Mouse (Mus musculus) erythroblast, embryonic 14.5 days (primary cell): Measurements from ENCODE around the gene Krt16. TPM values are rescaled to one million over a fixed set of nuclear protein-coding genes. Genes with fewer than 3 reads are reported as not detected.

Experiments
- H3K27me3 ChIP-seq: 2 replicates; pipeline ENCODE4 v1.6.1; 2012; ENCODE audit warnings: inconsistent platforms; ENCODE audit not compliant: control insufficient read depth
- H3K36me3 ChIP-seq: 2 replicates; pipeline ENCODE4 v1.6.1; 2012; ENCODE audit warnings: mild to moderate bottlenecking, inconsistent platforms; ENCODE audit not compliant: control insufficient read depth
- H3K4me1 ChIP-seq: 2 replicates; pipeline ENCODE4 v1.6.1; 2012; ENCODE audit warnings: inconsistent platforms; ENCODE audit not compliant: control insufficient read depth
- H3K4me3 ChIP-seq: replicated peaks from 2 replicates; pipeline ENCODE3; 2012; ENCODE audit warnings: moderate library complexity, mild to moderate bottlenecking, inconsistent platforms
- H3K9me3 ChIP-seq: 2 replicates; pipeline ENCODE4 v1.6.1; 2012; ENCODE audit warnings: low read length, inconsistent platforms, mixed read lengths; ENCODE audit not compliant: control insufficient read depth
- GATA1 ChIP-seq: IDR thresholded peaks from 2 replicates; pipeline ENCODE4 v1.6.1; 2012; ENCODE audit warnings: low read length, inconsistent platforms, mixed read lengths
- TAL1 ChIP-seq: IDR thresholded peaks from 3 replicates; pipeline ENCODE4 v1.6.1; 2012; ENCODE audit warnings: low read length, inconsistent platforms, mixed read lengths
- polyA plus RNA-seq: library from polyadenylated mRNA; stranded (reverse); fragments of >175 nt; gene quantifications from 2 replicates; pipeline ENCODE4 v1.2.3, GENCODE M21; 2012

Krt16 gene
- polyA plus RNA-seq, 1 experiment: not detected

- TF ChIP-seq TAL1: no peak
- no peak for TF ChIP-seq GATA1
- H3K9me3 ChIP-seq: no peaks in the 10 kb centered on the region
- H3K27me3 ChIP-seq: no peaks in the 10 kb centered on the region
- no peaks in the 10 kb centered on the region for H3K4me1 ChIP-seq
- H3K36me3 ChIP-seq: no peaks in the 10 kb centered on the region
- no peak overlapping the region for H3K4me3 ChIP-seq
These were observed 40.2 kb downstream of the Krt16 start for GRCm38 (mm10) chr11:100208542-100208941.

GRCm38 (mm10) chr11:100207498-100207897 lies 41.2 kb downstream of the Krt16 start, which contains the start of gene Krt14:
TSS of gene Krt14 (minus strand) at chr11:100207548.
- Histone ChIP-seq H3K4me3 (no peak within 1 kb of the TSS), H3K27me3 (no peaks in the 10 kb centered on the region), H3K36me3 (no peaks in the 10 kb centered on the region), H3K9me3 (no peaks in the 10 kb centered on the region), H3K4me1 (no peaks in the 10 kb centered on the region)
- TF ChIP-seq GATA1 (no peak), TAL1 (no peak)

GRCm38 (mm10) chr11:100203448-100203847 lies 45.3 kb downstream of the Krt16 start:
- no peaks in the 10 kb centered on the region for H3K9me3 ChIP-seq
- TF ChIP-seq GATA1 (no peak), TAL1 (no peak)
- no peaks in the 10 kb centered on the region for H3K27me3 ChIP-seq
- H3K36me3 ChIP-seq: no peaks in the 10 kb centered on the region
- peaks cover 3% of the 10 kb centered on the region for H3K4me1 ChIP-seq
- H3K4me3 ChIP-seq: no peak overlapping the region

- Histone ChIP-seq H3K4me1 (peaks cover 3% of the 10 kb centered on the region), H3K27me3 (no peaks in the 10 kb centered on the region), H3K9me3 (no peaks in the 10 kb centered on the region), H3K36me3 (no peaks in the 10 kb centered on the region), H3K4me3 (no peak overlapping the region)
- no peak for TF ChIP-seq GATA1
- TF ChIP-seq TAL1: no peak
These were observed 45.8 kb downstream of the Krt16 start for GRCm38 (mm10) chr11:100202906-100203305.

- H3K4me1 ChIP-seq: peaks cover 3% of the 10 kb centered on the region
- H3K36me3 ChIP-seq: no peaks in the 10 kb centered on the region
- no peaks in the 10 kb centered on the region for H3K27me3 ChIP-seq
- TF ChIP-seq TAL1 (no peak), GATA1 (no peak)
- no peaks in the 10 kb centered on the region for H3K9me3 ChIP-seq
- no peak overlapping the region for H3K4me3 ChIP-seq
These were observed 48.4 kb downstream of the Krt16 start for GRCm38 (mm10) chr11:100200104-100200820.

GRCm38 (mm10) chr11:100198666-100199065 lies 50.0 kb downstream of the Krt16 start:
- Histone ChIP-seq H3K9me3 (no peaks in the 10 kb centered on the region), H3K27me3 (no peaks in the 10 kb centered on the region), H3K4me1 (peaks cover 3% of the 10 kb centered on the region), H3K4me3 (no peak overlapping the region), H3K36me3 (no peaks in the 10 kb centered on the region)
- TF ChIP-seq TAL1: no peak
- no peak for TF ChIP-seq GATA1

Other genes with a start within 250 kb of the Krt16 start
- not detected in 2 replicates for gene Krt33a, start 232.7 kb downstream of the Krt16 start, polyA plus RNA-seq
- not detected in 2 replicates for gene Krt33b, start 219.0 kb downstream of the Krt16 start, polyA plus RNA-seq
- not detected in 2 replicates for gene Krt34, start 207.3 kb downstream of the Krt16 start, polyA plus RNA-seq
- not detected in 2 replicates for gene Krt31, start 198.4 kb downstream of the Krt16 start, polyA plus RNA-seq
- not detected in 2 replicates for gene Krt32, start 160.7 kb downstream of the Krt16 start, polyA plus RNA-seq
- not detected in 2 replicates for gene Krt35, start 152.7 kb downstream of the Krt16 start, polyA plus RNA-seq
- not detected in 2 replicates for gene Krt36, start 143.3 kb downstream of the Krt16 start, polyA plus RNA-seq
- not detected in 2 replicates for gene Krt13, start 127.3 kb downstream of the Krt16 start, polyA plus RNA-seq
- 0.29 and 0.31 TPM in 2 replicates for gene Krt15, start 113.0 kb downstream of the Krt16 start, polyA plus RNA-seq
- gene Krt19, start 100.2 kb downstream of the Krt16 start, polyA plus RNA-seq: not detected in 2 replicates
- not detected in 2 replicates for gene Krt9, start 55.7 kb downstream of the Krt16 start, polyA plus RNA-seq
- 0.06 and 0.07 TPM in 2 replicates for gene Krt14, start 41.4 kb downstream of the Krt16 start, polyA plus RNA-seq
- 0.03 and 0.04 TPM in 2 replicates for gene Krt17, start 12.1 kb upstream of the Krt16 start, polyA plus RNA-seq
- 0.04 TPM in 1 of 2 replicates, not detected in the other for gene Krt42, start 21.0 kb upstream of the Krt16 start, polyA plus RNA-seq
- 151 and 186 TPM in 2 replicates for gene Eif1, start 71.0 kb upstream of the Krt16 start, polyA plus RNA-seq
- gene Gast, start 85.5 kb upstream of the Krt16 start, polyA plus RNA-seq: 0.09 and 0.11 TPM in 2 replicates
- gene Hap1, start 107.2 kb upstream of the Krt16 start, polyA plus RNA-seq: 0.03 TPM in 1 of 2 replicates, not detected in the other
- 0.29 and 0.56 TPM in 2 replicates for gene Jup, start 148.9 kb upstream of the Krt16 start, polyA plus RNA-seq
- not detected in 2 replicates for gene P3h4, start 165.9 kb upstream of the Krt16 start, polyA plus RNA-seq
- gene Fkbp10, start 166.8 kb upstream of the Krt16 start, polyA plus RNA-seq: 0.05 and 0.07 TPM in 2 replicates
- 1.4 and 1.9 TPM in 2 replicates for gene Nt5c3b, start 192.9 kb upstream of the Krt16 start, polyA plus RNA-seq
- gene Klhl10, start 193.0 kb upstream of the Krt16 start, polyA plus RNA-seq: not detected in 2 replicates
- gene Klhl11, start 223.8 kb upstream of the Krt16 start, polyA plus RNA-seq: 0.03 and 0.06 TPM in 2 replicates